Mouse (Mus musculus) midbrain, embryonic 14.5 days (tissue): Measurements from ENCODE around the gene Plcl1. TPM values are rescaled to one million over a fixed set of nuclear protein-coding genes. Genes with fewer than 3 reads are reported as not detected.

ENCODE experiments used
- ATAC-seq: fragments of 200-750 bp; cut with Nextera tagmentation; 2 replicates; pipeline ENCODE4 v1.8.0; 2017; ENCODE audit warnings: moderate number of reproducible peaks, moderate library complexity; ENCODE audit not compliant: low FRiP score, low TSS enrichment
- DNase-seq: peaks from one replicate; pipeline ENCODE4 v3.0.0-alpha.2; 2015
- H3K27ac ChIP-seq: fragments of 300-500 bp; sonication (generic); replicated peaks from 2 replicates; pipeline ENCODE4 v1.5.1; 2014; ENCODE audit warnings: mild to moderate bottlenecking, low read depth, low read length, moderate library complexity
- H3K27me3 ChIP-seq: fragments of 300-500 bp; sonication (generic); 2 replicates; pipeline ENCODE4 v1.6.1; 2014; ENCODE audit warnings: low read length, control low read depth, mixed read lengths; ENCODE audit not compliant: control insufficient read depth, insufficient read depth
- H3K36me3 ChIP-seq: fragments of 300-500 bp; sonication (generic); 2 replicates; pipeline ENCODE4 v1.6.1; 2014; ENCODE audit warnings: low read length, control low read depth; ENCODE audit not compliant: control insufficient read depth, insufficient read depth
- H3K4me1 ChIP-seq: fragments of 300-500 bp; sonication (generic); 2 replicates; pipeline ENCODE4 v1.6.1; 2014; ENCODE audit warnings: mild to moderate bottlenecking, antibody characterized with exemption, low read length, control low read depth; ENCODE audit not compliant: control insufficient read depth, insufficient read depth
- H3K4me2 ChIP-seq: fragments of 300-500 bp; sonication (generic); 2 replicates; pipeline ENCODE4 v1.6.1; 2014; ENCODE audit warnings: mild to moderate bottlenecking, low read length, moderate library complexity
- H3K4me3 ChIP-seq: fragments of 300-500 bp; sonication (generic); replicated peaks from 2 replicates; pipeline ENCODE4 v1.5.1; 2014; ENCODE audit warnings: low read depth, low read length
- H3K9ac ChIP-seq: fragments of 300-500 bp; sonication (generic); replicated peaks from 2 replicates; pipeline ENCODE4 v1.6.1; 2014; ENCODE audit warnings: mild to moderate bottlenecking, low read length, moderate library complexity
- H3K9me3 ChIP-seq: fragments of 300-500 bp; sonication (generic); 2 replicates; pipeline ENCODE4 v1.6.1; 2016; ENCODE audit warnings: low read length, control low read depth, mixed read lengths; ENCODE audit not compliant: control insufficient read depth
- WGBS: fragments of 180-500 bp; shearing (Covaris S2); extraction: QIAGEN DNeasy Blood & Tissue Kit; methylation state at CpG from one replicate; pipeline ENCODE4 v1.1.7; 2014; 5-methylcytosine and 5-hydroxymethylcytosine counted together
- polyA plus RNA-seq: library from polyadenylated mRNA; unstranded; fragments of >200 nt; fragmentation: Nextera tagmentation; extraction: Ambion mirVana; gene quantifications from 2 replicates; pipeline ENCODE4 v1.2.1, GENCODE M21; 2014

The Plcl1 gene
- 5.0 and 5.1 TPM in 2 replicates for polyA plus RNA-seq

GRCm38 (mm10) chr1:55405272-55406022, at the start of gene Plcl1:
Gene Plcl1, plus strand, starts transcription at chr1:55405921.
- Histone ChIP-seq H3K9ac (peak within 1 kb of the TSS; percentile 78), H3K36me3 (no peaks in the 10 kb centered on the region), H3K27me3 (0 out of 2 replicates have a peak, but pooled peaks cover 3% of the 10 kb centered on the region), H3K4me1 (peaks cover 17% of the 10 kb centered on the region; the same call in 1 of the 2 replicates), H3K4me2 (peak within 1 kb of the TSS; percentile 96), H3K27ac (peak within 1 kb of the TSS; percentile 84), H3K4me3 (peak within 1 kb of the TSS; percentile 80), H3K9me3 (no peaks in the 10 kb centered on the region)
- peak; percentile 98 for ATAC-seq
- 3% methylated on average over 51 of the region's 51 CpGs for WGBS
- peak; percentile 96 for DNase-seq

- Histone ChIP-seq H3K9me3 (peaks cover 4% of the 10 kb centered on the region), H3K27me3 (peaks cover 12% of the 10 kb centered on the region; the same call in 1 of the 2 replicates), H3K4me3 (peak overlapping the region; percentile 46; the same call in 1 of the 2 replicates), H3K9ac (no peak overlapping the region), H3K27ac (no peak overlapping the region), H3K36me3 (no peaks in the 10 kb centered on the region), H3K4me1 (no peaks in the 10 kb centered on the region), H3K4me2 (peak overlapping the region; percentile 58; the same call in 1 of the 2 replicates)
- ATAC-seq (peak; percentile 57; the same call in 1 of the 2 replicates), DNase-seq (no peak)
- WGBS: 53% methylated on average over 48 of the region's 49 CpGs
Measured at GRCm38 (mm10) chr1:55362634-55363033, 43.1 kb upstream of the Plcl1 start.

DNA sequence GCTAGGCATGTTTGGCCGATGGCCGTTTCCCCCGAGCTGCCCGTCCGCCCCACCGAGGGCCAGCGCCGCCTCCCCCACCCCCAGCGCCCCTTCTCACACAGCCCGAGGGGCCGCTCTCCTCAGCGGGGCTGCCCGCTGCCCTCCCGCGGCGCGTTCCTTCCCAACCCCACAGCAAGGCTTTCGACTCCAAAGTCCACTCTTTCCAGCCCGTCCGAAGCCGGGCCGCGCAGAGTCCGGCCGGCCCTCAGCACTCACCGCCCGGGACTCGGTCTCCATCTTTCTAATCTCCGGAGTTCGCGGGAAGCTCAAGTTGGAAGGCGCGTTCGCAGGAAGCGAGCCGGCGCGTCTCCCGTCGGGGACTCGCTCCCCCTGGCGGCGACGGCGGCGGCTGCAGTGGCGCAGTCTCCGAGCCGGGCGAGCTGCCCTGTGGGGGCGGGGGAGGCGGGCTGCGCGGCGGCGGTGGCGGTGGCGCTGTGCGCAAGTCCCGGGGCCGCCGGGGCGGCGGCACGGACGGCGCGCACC, 42.6 kb upstream of the Plcl1 start, which contains the start of gene Boll:
Gene Boll (minus strand): TSS at position 426 of the 522 bp plus-strand sequence.
- H3K27me3 ChIP-seq: peaks cover 12% of the 10 kb centered on the region; the same call in 1 of the 2 replicates
- H3K36me3 ChIP-seq: no peaks in the 10 kb centered on the region
- H3K9me3 ChIP-seq: peaks cover 4% of the 10 kb centered on the region
- peak; percentile 83 for DNase-seq
- peak within 1 kb of the TSS; percentile 46 for H3K4me3 ChIP-seq
- no peaks in the 10 kb centered on the region for H3K4me1 ChIP-seq
- 11% methylated on average over 68 of the region's 68 CpGs for WGBS
- H3K4me2 ChIP-seq: peak within 1 kb of the TSS; percentile 58
- no peak within 1 kb of the TSS for H3K9ac ChIP-seq
- ATAC-seq: peak; percentile 81
- no peak within 1 kb of the TSS for H3K27ac ChIP-seq

GRCm38 (mm10) chr1:55363586-55363985, 42.1 kb upstream of the Plcl1 start:
- no peak overlapping the region for H3K9ac ChIP-seq
- H3K27me3 ChIP-seq: peaks cover 12% of the 10 kb centered on the region; the same call in 1 of the 2 replicates
- peak overlapping the region; percentile 46 for H3K4me3 ChIP-seq
- H3K4me2 ChIP-seq: peak overlapping the region; percentile 58
- H3K4me1 ChIP-seq: no peaks in the 10 kb centered on the region
- H3K27ac ChIP-seq: no peak overlapping the region
- no peaks in the 10 kb centered on the region for H3K36me3 ChIP-seq
- peak; percentile 85 for ATAC-seq
- whole genome bisulfite sequencing: 1% methylated on average over 27 of the region's 27 CpGs
- DNase-seq: peak; percentile 74
- peaks cover 4% of the 10 kb centered on the region for H3K9me3 ChIP-seq

- no peak overlapping the region for H3K4me3 ChIP-seq
- WGBS: 89% methylated on average over 3 of the region's 3 CpGs
- H3K9me3 ChIP-seq: no peaks in the 10 kb centered on the region
- ATAC-seq (no peak), DNase-seq (no peak)
- no peaks in the 10 kb centered on the region for H3K36me3 ChIP-seq
- H3K9ac ChIP-seq: no peak overlapping the region
- H3K4me1 ChIP-seq: no peaks in the 10 kb centered on the region
- H3K4me2 ChIP-seq: no peak overlapping the region
- H3K27me3 ChIP-seq: no peaks in the 10 kb centered on the region
- H3K27ac ChIP-seq: no peak overlapping the region
Measured at GRCm38 (mm10) chr1:55372626-55373025, 33.1 kb upstream of the Plcl1 start.

GRCm38 (mm10) chr1:55380527-55380926, 25.2 kb upstream of the Plcl1 start:
- ATAC-seq: no peak
- Histone ChIP-seq H3K36me3 (no peaks in the 10 kb centered on the region), H3K4me1 (no peaks in the 10 kb centered on the region), H3K9ac (no peak overlapping the region), H3K4me2 (no peak overlapping the region), H3K27me3 (no peaks in the 10 kb centered on the region), H3K4me3 (no peak overlapping the region), H3K9me3 (no peaks in the 10 kb centered on the region), H3K27ac (no peak overlapping the region)
- DNase-seq: no peak
- WGBS: 64% methylated on average over 2 of the region's 2 CpGs

- 11% methylated on average over 9 of the region's 9 CpGs for WGBS
- Histone ChIP-seq H3K4me2 (no peak overlapping the region), H3K9me3 (no peaks in the 10 kb centered on the region), H3K4me1 (no peaks in the 10 kb centered on the region), H3K27me3 (no peaks in the 10 kb centered on the region), H3K4me3 (no peak overlapping the region), H3K27ac (no peak overlapping the region), H3K9ac (no peak overlapping the region), H3K36me3 (no peaks in the 10 kb centered on the region)
- ATAC-seq (peak; percentile 76; the same call in 1 of the 2 replicates), DNase-seq (peak; percentile 89)
Measured at GRCm38 (mm10) chr1:55383114-55383773, 22.5 kb upstream of the Plcl1 start.

DNA sequence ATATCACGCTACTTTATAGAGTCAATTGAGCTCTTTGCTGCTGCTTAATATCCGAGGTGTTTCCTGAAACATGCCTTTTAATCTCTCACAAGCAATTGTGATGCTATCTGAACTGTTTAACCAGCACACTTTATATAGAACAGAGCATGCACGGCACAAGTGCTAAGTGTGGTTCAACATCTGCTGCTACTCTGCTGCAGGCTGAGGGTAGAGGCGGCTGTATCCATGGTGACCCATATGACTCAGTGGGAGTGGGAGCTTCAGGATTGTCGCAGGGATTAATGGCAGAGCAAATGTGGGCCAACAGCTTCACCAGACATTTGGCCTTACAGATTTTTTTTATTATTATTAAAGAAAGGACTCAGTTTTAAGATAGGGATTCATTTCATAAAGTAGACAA, 5.8 kb upstream of the Plcl1 start:
- ATAC-seq: no peak
- DNase-seq: peak; percentile 41

More for the DNA sequence above, 5.8 kb upstream of the Plcl1 start:
- H3K27ac ChIP-seq: no peak overlapping the region
- H3K36me3 ChIP-seq: no peaks in the 10 kb centered on the region
- 27% methylated on average over 5 of the region's 5 CpGs for WGBS
- H3K9ac ChIP-seq: no peak overlapping the region
- no peak overlapping the region for H3K4me2 ChIP-seq
- H3K9me3 ChIP-seq: no peaks in the 10 kb centered on the region
- peaks cover 7% of the 10 kb centered on the region; the same call in 1 of the 2 replicates for H3K4me1 ChIP-seq
- H3K27me3 ChIP-seq: 0 out of 2 replicates have a peak, but pooled peaks cover 3% of the 10 kb centered on the region
- no peak overlapping the region for H3K4me3 ChIP-seq
